Mouse (Mus musculus): ENCODE results near the gene Olfr364-ps1. TPM values are rescaled to one million over a fixed set of nuclear protein-coding genes. Genes with fewer than 3 reads are reported as not detected.

Olfr364-ps1 gene
- polyA plus RNA-seq (2014; fragmentation: Illumina TruSeq; extraction: RNeasy Lipid Tissue Mini Kit (QIAGEN cat#74804); ENCODE audit: low read depth, low replicate concordance), result not detected

DNA sequence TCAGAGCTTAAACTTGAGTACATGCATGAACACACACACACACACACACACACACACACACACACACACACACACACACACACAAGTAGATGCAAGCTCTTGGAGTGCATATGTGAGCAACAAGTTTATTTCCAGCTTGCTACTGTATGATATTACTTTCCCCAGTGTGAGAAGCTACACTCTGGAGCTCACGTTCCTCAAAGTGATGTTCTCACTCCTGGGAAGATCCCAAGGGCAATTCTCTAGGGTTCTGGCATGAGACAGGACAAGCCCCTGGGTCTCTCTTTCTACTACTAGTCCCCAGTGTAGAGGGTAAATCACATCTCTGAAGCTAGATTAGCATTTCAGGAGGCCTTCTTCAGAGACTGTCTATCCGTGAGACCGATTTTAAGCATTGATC, at the start of gene Olfr364-ps1:
Gene Olfr364-ps1, plus strand, starts transcription at position 301 of the 400 bp plus-strand sequence.

DNA sequence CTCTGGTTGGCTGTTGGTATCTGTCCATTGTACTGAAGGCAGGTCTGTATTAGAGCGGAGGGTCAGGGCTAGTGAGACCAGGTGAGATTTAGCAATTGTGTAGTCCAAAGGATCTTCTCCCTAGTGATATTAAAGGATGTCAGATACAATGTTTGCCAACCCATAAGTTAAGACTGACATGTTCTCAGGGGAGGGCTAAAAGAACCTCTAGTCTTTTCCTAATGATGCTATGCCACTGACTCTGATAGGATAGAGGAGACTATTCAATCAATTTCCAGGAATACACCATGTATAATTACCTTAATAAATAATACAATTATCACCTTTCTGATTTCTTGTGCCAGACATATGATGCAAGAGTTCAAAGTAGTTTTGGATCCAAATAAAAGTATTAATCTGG, 21.3 kb upstream of the Olfr364-ps1 start, which contains the start of gene Olfr362:
Gene Olfr362, minus strand, starts transcription at position 101 of the 400 bp plus-strand sequence.

DNA sequence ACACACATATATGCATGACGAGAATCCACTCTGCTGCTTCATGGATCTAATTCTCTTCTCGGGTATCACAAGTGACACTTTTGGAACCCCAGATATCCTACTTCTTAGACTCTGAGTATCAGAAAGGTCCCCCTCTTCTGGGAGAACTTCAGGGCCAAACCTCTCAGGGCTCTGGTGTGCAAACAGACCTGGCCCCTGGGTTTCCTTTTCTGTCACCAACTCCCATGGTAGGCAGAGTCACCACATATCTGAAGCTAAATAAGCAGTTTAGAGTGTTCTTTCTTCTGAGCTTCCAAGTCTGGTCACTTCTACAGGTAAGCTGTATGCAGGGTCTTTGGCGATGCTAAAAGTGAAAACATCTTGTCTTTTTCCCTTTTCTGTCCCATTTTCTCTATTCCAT, 48.8 kb downstream of the Olfr364-ps1 start, which contains the start of gene Olfr365:
Gene Olfr365, plus strand, starts transcription at position 301 of the 400 bp plus-strand sequence.

Other genes starting within 250 kb of the Olfr364-ps1 start
- gene Olfr353, start 246.4 kb upstream of the Olfr364-ps1 start, polyA plus RNA-seq (2014; fragmentation: Illumina TruSeq; extraction: RNeasy Lipid Tissue Mini Kit (QIAGEN cat#74804); ENCODE audit: low read depth, low replicate concordance), result not detected
- not detected for gene Olfr354, start 233.6 kb upstream of the Olfr364-ps1 start, polyA plus RNA-seq (2014; fragmentation: Illumina TruSeq; extraction: RNeasy Lipid Tissue Mini Kit (QIAGEN cat#74804); ENCODE audit: low read depth, low replicate concordance)
- not detected for gene Olfr355, start 210.4 kb upstream of the Olfr364-ps1 start, polyA plus RNA-seq (2014; fragmentation: Illumina TruSeq; extraction: RNeasy Lipid Tissue Mini Kit (QIAGEN cat#74804); ENCODE audit: low read depth, low replicate concordance)
- gene Olfr356, start 202.2 kb upstream of the Olfr364-ps1 start, polyA plus RNA-seq (2014; fragmentation: Illumina TruSeq; extraction: RNeasy Lipid Tissue Mini Kit (QIAGEN cat#74804); ENCODE audit: low read depth, low replicate concordance), result not detected
- not detected for gene Olfr357, start 145.5 kb upstream of the Olfr364-ps1 start, polyA plus RNA-seq (2014; fragmentation: Illumina TruSeq; extraction: RNeasy Lipid Tissue Mini Kit (QIAGEN cat#74804); ENCODE audit: low read depth, low replicate concordance)
- not detected for gene Olfr358, start 130.0 kb upstream of the Olfr364-ps1 start, polyA plus RNA-seq (2014; fragmentation: Illumina TruSeq; extraction: RNeasy Lipid Tissue Mini Kit (QIAGEN cat#74804); ENCODE audit: low read depth, low replicate concordance)
- not detected for gene Olfr360, start 73.6 kb upstream of the Olfr364-ps1 start, polyA plus RNA-seq (2014; fragmentation: Illumina TruSeq; extraction: RNeasy Lipid Tissue Mini Kit (QIAGEN cat#74804); ENCODE audit: low read depth, low replicate concordance)
- not detected for gene Olfr361, start 50.0 kb upstream of the Olfr364-ps1 start, polyA plus RNA-seq (2014; fragmentation: Illumina TruSeq; extraction: RNeasy Lipid Tissue Mini Kit (QIAGEN cat#74804); ENCODE audit: low read depth, low replicate concordance)
- not detected for gene Olfr362, start 21.4 kb upstream of the Olfr364-ps1 start, polyA plus RNA-seq (2014; fragmentation: Illumina TruSeq; extraction: RNeasy Lipid Tissue Mini Kit (QIAGEN cat#74804); ENCODE audit: low read depth, low replicate concordance)
- gene Olfr365, start 48.9 kb downstream of the Olfr364-ps1 start, polyA plus RNA-seq (2014; fragmentation: Illumina TruSeq; extraction: RNeasy Lipid Tissue Mini Kit (QIAGEN cat#74804); ENCODE audit: low read depth, low replicate concordance), result not detected
- gene Olfr366, start 72.3 kb downstream of the Olfr364-ps1 start, polyA plus RNA-seq (2014; fragmentation: Illumina TruSeq; extraction: RNeasy Lipid Tissue Mini Kit (QIAGEN cat#74804); ENCODE audit: low read depth, low replicate concordance), result not detected
- gene Olfr368, start 187.2 kb downstream of the Olfr364-ps1 start, polyA plus RNA-seq (2014; fragmentation: Illumina TruSeq; extraction: RNeasy Lipid Tissue Mini Kit (QIAGEN cat#74804); ENCODE audit: low read depth, low replicate concordance), result not detected
- 36.5 TPM for gene Pdcl, start 220.0 kb downstream of the Olfr364-ps1 start, polyA plus RNA-seq (2014; fragmentation: Illumina TruSeq; extraction: RNeasy Lipid Tissue Mini Kit (QIAGEN cat#74804); ENCODE audit: low read depth, low replicate concordance)